In genomic region chr14:17812414-17812813, GRCm38 (mm10) we compare ENCODE assay signal across 17 mouse cellular contexts.
"Had no signal": no experiment of that assay in that cellular context is flagged by ENCODE, and none has a peak within 500 bp of the region (broad histone marks: within the 10 kb centered on the region; RNA-seq: fewer than 3 reads in every experiment).

No protein-coding gene starts in this region.

- H3K9me3 ChIP-seq: neural tube, embryonic 12.5 days; neural tube, embryonic 13.5 days; neural tube, embryonic 15.5 days; stomach, embryonic 15.5 days had no signal

- H3K4me1 ChIP-seq: neural tube, embryonic 12.5 days; neural tube, embryonic 13.5 days; neural tube, embryonic 15.5 days; stomach, embryonic 15.5 days had no signal

- H3K27me3 ChIP-seq: neural tube, embryonic 12.5 days; neural tube, embryonic 13.5 days; neural tube, embryonic 15.5 days; stomach, embryonic 15.5 days had no signal

- H3K4me2 ChIP-seq: neural tube, embryonic 12.5 days; neural tube, embryonic 13.5 days; neural tube, embryonic 15.5 days; stomach, embryonic 15.5 days had no signal

- H3K27ac ChIP-seq: neural tube, embryonic 12.5 days; neural tube, embryonic 13.5 days; neural tube, embryonic 15.5 days; stomach, embryonic 15.5 days; stomach, postnatal 0 days had no signal

- H3K4me3 ChIP-seq: neural tube, embryonic 12.5 days; neural tube, embryonic 13.5 days; neural tube, embryonic 15.5 days; stomach, embryonic 15.5 days had no signal

- DNase-seq: retina, postnatal 1 day; right cerebral cortex, adult 18-20 months; right cerebral cortex, postnatal 14 days; right cerebral cortex, postnatal 25 days; right cerebral cortex, postnatal 4 days; spleen, adult 18-20 months; thymus, adult 18-20 months; thymus, adult 2 months; thymus, postnatal 14 days; thymus, postnatal 25 days; thymus, postnatal 36 days; thymus, postnatal 4 days had no signal

- H3K36me3 ChIP-seq: neural tube, embryonic 12.5 days; neural tube, embryonic 13.5 days; neural tube, embryonic 15.5 days; stomach, embryonic 15.5 days had no signal

- H3K9ac ChIP-seq: neural tube, embryonic 12.5 days; neural tube, embryonic 13.5 days; neural tube, embryonic 15.5 days; stomach, embryonic 15.5 days had no signal
